Mouse (Mus musculus) kidney, adult 2 months (tissue): ENCODE results near the gene Rbm4. TPM values are rescaled to one million over a fixed set of nuclear protein-coding genes. Genes with fewer than 3 reads are reported as not detected.

Experiments used
- DNase-seq: peaks from one replicate; pipeline ENCODE4 v3.0.0; 2021
- H3K27ac ChIP-seq: fragments of 200-500 bp; 2 replicates; pipeline ENCODE4 v1.5.1; 2012; ENCODE audit warnings: low read depth, low read length, control low read depth, inconsistent platforms; ENCODE audit not compliant: insufficient read depth
- H3K27me3 ChIP-seq: fragments of 200-500 bp; replicated peaks from 2 replicates; pipeline ENCODE4 v1.6.1; 2012; ENCODE audit warnings: mild to moderate bottlenecking, moderate library complexity, low read length, inconsistent platforms; ENCODE audit not compliant: control insufficient read depth, insufficient read depth
- H3K36me3 ChIP-seq: fragments of 200-500 bp; 2 replicates; pipeline ENCODE4 v1.6.1; 2012; ENCODE audit warnings: mild to moderate bottlenecking, moderate library complexity, low read length, inconsistent platforms; ENCODE audit not compliant: control insufficient read depth, insufficient read depth
- H3K4me1 ChIP-seq: fragments of 200-500 bp; 2 replicates; pipeline ENCODE4 v1.6.1; 2011; ENCODE audit warnings: low read length; ENCODE audit not compliant: control insufficient read depth, insufficient read depth
- H3K4me3 ChIP-seq: fragments of 200-500 bp; 2 replicates; pipeline ENCODE4 v1.5.1; 2011; ENCODE audit warnings: mild to moderate bottlenecking, low read depth, low read length, control low read depth; ENCODE audit not compliant: insufficient read depth
- CTCF ChIP-seq: fragments of 200-500 bp; conservative IDR thresholded peaks from 2 replicates; pipeline ENCODE4 v1.5.1; 2011; ENCODE audit warnings: low read depth, mild to moderate bottlenecking, control low read depth, low read length, moderate library complexity, mixed read lengths; ENCODE audit not compliant: insufficient read depth, insufficient read length
- POLR2A ChIP-seq: fragments of 200-500 bp; IDR thresholded peaks from one replicate; pipeline ENCODE4 v1.6.1; 2011; ENCODE audit warnings: low read depth, low read length, control low read depth
- WGBS: fragments of 180-500 bp; shearing (Covaris S2); methylation state at CpG from one replicate; pipeline ENCODE4 v1.1.7; 2018; 5-methylcytosine and 5-hydroxymethylcytosine counted together
- polyA plus RNA-seq: library from polyadenylated mRNA; depleted of rRNA; stranded (reverse); fragments of >200 nt; gene quantifications from 2 replicates; pipeline ENCODE4 v1.2.3, GENCODE M21; 2012

Gene Rbm4
- polyA plus RNA-seq, 1 experiment: 47.5 TPM

GRCm38 (mm10) chr19:4811909-4812242 is 18.2 kb upstream of the Rbm4 start:
- no peak for DNase-seq
- H3K4me1 ChIP-seq: peaks cover 11% of the 10 kb centered on the region; the same call in 1 of the 2 replicates
- H3K4me3 ChIP-seq: peak overlapping the region; percentile 75
- TF ChIP-seq CTCF: no peak
- WGBS: 2% methylated on average over 12 of the region's 12 CpGs
- H3K27me3 ChIP-seq: no peaks in the 10 kb centered on the region
- H3K36me3 ChIP-seq: no peaks in the 10 kb centered on the region
- H3K27ac ChIP-seq: peak overlapping the region; percentile 85

- WGBS: under 1% methylated on average over 83 of the region's 83 CpGs
- H3K36me3 ChIP-seq: no peaks in the 10 kb centered on the region
- no peaks in the 10 kb centered on the region for H3K27me3 ChIP-seq
- peak; percentile 100 for DNase-seq
- TF ChIP-seq POLR2A (peak; percentile 97), CTCF (no peak)
- H3K27ac ChIP-seq: peak within 1 kb of the TSS; percentile 91
- peaks cover 11% of the 10 kb centered on the region; the same call in 1 of the 2 replicates for H3K4me1 ChIP-seq
- peak within 1 kb of the TSS; percentile 75 for H3K4me3 ChIP-seq
These were observed 17.6 kb upstream of the Rbm4 start, which contains the start of the genes Gm21992 and Rbm14 for GRCm38 (mm10) chr19:4811063-4811908. Gm21992 (minus strand) TSS chr19:4811612. Rbm14 (minus strand) TSS chr19:4811634.

- H3K36me3 ChIP-seq: no peaks in the 10 kb centered on the region
- WGBS: under 1% methylated on average over 17 of the region's 17 CpGs
- peaks cover 11% of the 10 kb centered on the region; the same call in 1 of the 2 replicates for H3K4me1 ChIP-seq
- H3K27ac ChIP-seq: peak overlapping the region; percentile 91
- DNase-seq: no peak
- H3K4me3 ChIP-seq: peak overlapping the region; percentile 70
- no peaks in the 10 kb centered on the region for H3K27me3 ChIP-seq
- TF ChIP-seq POLR2A (no peak), CTCF (no peak)
These were observed 17.0 kb upstream of the Rbm4 start for GRCm38 (mm10) chr19:4810746-4811062.

- H3K27ac ChIP-seq: peak overlapping the region; percentile 19; the same call in 1 of the 2 replicates
- TF ChIP-seq POLR2A: no peak
- TF ChIP-seq CTCF: no peak
- peaks cover 11% of the 10 kb centered on the region; the same call in 1 of the 2 replicates for H3K4me1 ChIP-seq
- no peaks in the 10 kb centered on the region for H3K27me3 ChIP-seq
- under 1% methylated on average over 14 of the region's 14 CpGs for WGBS
- no peaks in the 10 kb centered on the region for H3K36me3 ChIP-seq
- no peak for DNase-seq
- H3K4me3 ChIP-seq: peak overlapping the region; percentile 70
These were observed 16.6 kb upstream of the Rbm4 start for GRCm38 (mm10) chr19:4810309-4810708.

- WGBS: 81% methylated on average over 10 of the region's 10 CpGs
- TF ChIP-seq CTCF (no peak), POLR2A (no peak)
- Histone ChIP-seq H3K36me3 (no peaks in the 10 kb centered on the region; the same call in 1 of the 2 replicates), H3K4me1 (no peaks in the 10 kb centered on the region; the same call in 1 of the 2 replicates), H3K4me3 (no peak overlapping the region), H3K27ac (no peak overlapping the region), H3K27me3 (no peaks in the 10 kb centered on the region)
- DNase-seq: no peak
These were observed 9.6 kb upstream of the Rbm4 start for GRCm38 (mm10) chr19:4803283-4803682.

- Histone ChIP-seq H3K4me1 (no peaks in the 10 kb centered on the region; the same call in 1 of the 2 replicates), H3K27me3 (no peaks in the 10 kb centered on the region), H3K27ac (no peak overlapping the region), H3K36me3 (no peaks in the 10 kb centered on the region; the same call in 1 of the 2 replicates), H3K4me3 (no peak overlapping the region)
- TF ChIP-seq CTCF: no peak
- TF ChIP-seq POLR2A: no peak
- no peak for DNase-seq
- WGBS: 92% methylated on average over 7 of the region's 7 CpGs
These were observed 9.0 kb upstream of the Rbm4 start for GRCm38 (mm10) chr19:4802691-4803091.

GRCm38 (mm10) chr19:4799083-4799482 is 5.4 kb upstream of the Rbm4 start:
- no peak overlapping the region for H3K4me3 ChIP-seq
- WGBS: 82% methylated on average over 5 of the region's 5 CpGs
- no peaks in the 10 kb centered on the region for H3K27me3 ChIP-seq
- TF ChIP-seq POLR2A (no peak), CTCF (no peak)
- no peak for DNase-seq
- peaks cover 10% of the 10 kb centered on the region; the same call in 1 of the 2 replicates for H3K4me1 ChIP-seq
- H3K36me3 ChIP-seq: no peaks in the 10 kb centered on the region; the same call in 1 of the 2 replicates
- no peak overlapping the region for H3K27ac ChIP-seq
